Mouse (Mus musculus) spleen, adult 2 months (tissue): Measurements from ENCODE around the gene Bok.

Experiments
- CTCF ChIP-seq: fragments of 200-500 bp; IDR thresholded peaks from 2 replicates; pipeline ENCODE4 v1.5.1; 2011; ENCODE audit warnings: mild to moderate bottlenecking, inconsistent platforms; ENCODE audit not compliant: insufficient read depth, insufficient read length, insufficient replicate concordance; ENCODE audit errors: extremely low read depth
- POLR2A ChIP-seq: fragments of 200-500 bp; IDR thresholded peaks from 2 replicates; pipeline ENCODE4 v1.6.1; 2011; ENCODE audit warnings: low read depth, low read length, inconsistent platforms

DNA sequence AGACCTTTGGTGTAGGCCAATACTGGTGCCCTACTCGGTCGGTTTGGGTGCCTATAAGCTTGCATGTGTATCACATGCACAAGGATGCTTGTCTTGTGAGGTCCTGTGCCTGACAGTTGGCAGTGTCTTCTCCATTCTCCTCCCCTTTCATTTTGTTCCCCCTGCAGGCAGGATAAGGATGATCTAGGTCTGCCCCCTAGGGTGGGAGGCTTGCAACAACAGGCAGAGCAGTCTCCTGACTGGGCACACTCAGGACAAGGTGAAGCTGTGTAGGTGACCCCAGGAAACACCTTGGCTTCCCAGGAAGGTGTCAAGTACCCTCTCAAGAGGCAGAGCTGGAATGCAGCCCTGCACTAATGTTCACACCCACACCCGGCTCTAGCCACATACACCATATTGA lies 41.5 kb downstream of the Bok start:
- TF ChIP-seq CTCF (peak; percentile 67; the same call in 1 of the 2 replicates), POLR2A (no peak)
